Mouse (Mus musculus): Measurements from ENCODE around the gene Clic4.

DNA sequence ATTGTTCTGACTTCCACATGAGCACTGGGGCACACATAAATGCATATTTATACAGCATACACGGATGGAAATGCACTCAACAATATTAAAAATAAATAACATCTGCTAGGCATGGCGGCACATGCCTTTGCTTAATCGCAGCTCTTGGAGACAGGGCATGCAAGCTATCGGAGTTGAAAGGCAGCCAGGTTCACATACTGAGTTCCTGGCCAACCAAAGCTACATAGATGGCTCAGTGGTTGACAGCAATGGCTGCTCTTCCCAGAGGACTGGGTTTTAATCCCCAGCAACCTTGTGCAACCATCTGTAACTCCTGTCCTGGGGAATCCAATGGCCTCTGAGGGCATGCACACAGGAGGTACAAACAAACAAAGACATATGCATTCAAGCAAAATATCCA, 44.9 kb upstream of the Clic4 start:
- no peak for TF ChIP-seq CTCF (IDR thresholded peaks at IDR 0.05; ENCODE audit: control insufficient read depth, insufficient read depth, insufficient read length)
- TF ChIP-seq MAX (IDR thresholded peaks at IDR 0.05), result no peak
- TF ChIP-seq MYOD1 (IDR thresholded peaks at IDR 0.05; ENCODE audit: control insufficient read depth, insufficient read length, low read depth), result no peak
- TF ChIP-seq USF1 (IDR thresholded peaks at IDR 0.05; ENCODE audit: low read depth), result no peak
- no peak for TF ChIP-seq MYOG (IDR thresholded peaks at IDR 0.05; ENCODE audit: control insufficient read depth, extremely low read depth, insufficient read length)
- TF ChIP-seq CEBPB (IDR thresholded peaks at IDR 0.05; ENCODE audit: low read depth), result no peak

All from C2C12 (cell line).